Mouse (Mus musculus) small intestine, adult 2 months (tissue): ENCODE data around the gene Grhpr.

Experiments
- CTCF ChIP-seq: fragments of 200-500 bp; IDR thresholded peaks from 2 replicates; pipeline ENCODE4 v1.5.1; 2012; ENCODE audit warnings: low read depth, mild to moderate bottlenecking, control low read depth, inconsistent platforms, low read length, moderate library complexity, mixed read lengths; ENCODE audit not compliant: insufficient replicate concordance, insufficient read length; ENCODE audit errors: extremely low read depth
- POLR2A ChIP-seq: fragments of 200-500 bp; IDR thresholded peaks from 2 replicates; pipeline ENCODE4 v1.6.1; 2012; ENCODE audit warnings: low read depth, mild to moderate bottlenecking, control low read depth, inconsistent platforms, low read length, moderate library complexity

DNA sequence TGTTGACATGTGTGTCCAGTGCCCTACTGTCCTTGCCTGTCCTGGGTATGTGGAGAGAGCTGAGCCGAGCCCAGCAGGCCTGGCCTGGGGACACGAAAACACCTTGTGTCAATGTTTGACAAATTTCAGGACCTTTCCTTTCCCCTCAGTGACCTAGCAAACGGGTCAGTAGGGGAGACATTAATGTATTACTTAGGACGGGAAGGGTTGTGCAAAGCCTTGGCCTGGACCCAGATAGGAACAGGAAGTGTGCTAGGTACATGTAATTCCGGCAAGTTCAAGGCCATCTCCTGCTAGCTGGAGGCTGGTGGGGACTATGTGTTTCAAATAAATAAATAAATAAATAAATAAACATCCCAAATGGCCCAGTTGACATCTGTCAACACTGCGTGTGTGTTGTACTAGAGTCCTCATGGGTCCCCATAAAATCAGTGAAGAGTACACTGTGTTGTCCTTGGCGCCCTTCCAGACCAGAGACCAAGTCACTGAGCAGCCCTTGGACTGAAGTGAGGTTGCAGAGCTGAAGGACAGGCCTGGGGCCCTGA, 1.3 kb upstream of the Grhpr start:
- TF ChIP-seq CTCF, result no peak
- no peak for TF ChIP-seq POLR2A
